Mouse (Mus musculus): ENCODE measurements around the gene Prrt3.

Prrt3 gene

GRCm38 (mm10) chr6:113501388-113502084, at the start of gene Prrt3:
Gene Prrt3, minus strand, starts transcription at chr6:113501931.
- peak; percentile 85 for DNase-seq

- no peak for DNase-seq
These were observed 42.3 kb upstream of the Prrt3 start for GRCm38 (mm10) chr6:113543906-113544481.

- no peak for DNase-seq
These were observed 39.9 kb upstream of the Prrt3 start for GRCm38 (mm10) chr6:113541610-113542009.

- DNase-seq, result no peak
These were observed 33.2 kb upstream of the Prrt3 start for GRCm38 (mm10) chr6:113534886-113535285.

GRCm38 (mm10) chr6:113531840-113532404, 30.2 kb upstream of the Prrt3 start:
- DNase-seq, result no peak

- DNase-seq, result peak; percentile 86
These were observed 29.5 kb upstream of the Prrt3 start, which contains the start of the genes Emc3 and Fancd2 for GRCm38 (mm10) chr6:113530932-113531839. Gene Emc3, minus strand, starts transcription at chr6:113531652. Gene Fancd2, plus strand, starts transcription at chr6:113531682.

GRCm38 (mm10) chr6:113523420-113523819, 21.7 kb upstream of the Prrt3 start:
- DNase-seq, result no peak

GRCm38 (mm10) chr6:113522310-113522709, 20.6 kb upstream of the Prrt3 start:
- DNase-seq, result no peak

- DNase-seq, result no peak
These were observed 15.8 kb upstream of the Prrt3 start for GRCm38 (mm10) chr6:113517434-113518080.

- DNase-seq, result no peak
These were observed 12.9 kb upstream of the Prrt3 start for GRCm38 (mm10) chr6:113514600-113514999.

- no peak for DNase-seq
These were observed 12.2 kb upstream of the Prrt3 start for GRCm38 (mm10) chr6:113513944-113514343.

- peak; percentile 87 for DNase-seq
These were observed 7.2 kb upstream of the Prrt3 start for GRCm38 (mm10) chr6:113508947-113509280.

- DNase-seq, result peak; percentile 54
These were observed 6.7 kb upstream of the Prrt3 start for GRCm38 (mm10) chr6:113508272-113508946.

GRCm38 (mm10) chr6:113507130-113507529, 5.4 kb upstream of the Prrt3 start:
- no peak for DNase-seq

- no peak for DNase-seq
These were observed 4.0 kb upstream of the Prrt3 start for GRCm38 (mm10) chr6:113505689-113506088.

GRCm38 (mm10) chr6:113502801-113503200, 1.1 kb upstream of the Prrt3 start:
- no peak for DNase-seq

- no peak for DNase-seq
These were observed 2.4 kb downstream of the Prrt3 start for GRCm38 (mm10) chr6:113499346-113499745.

GRCm38 (mm10) chr6:113495071-113495675, 6.6 kb downstream of the Prrt3 start:
- no peak for DNase-seq

GRCm38 (mm10) chr6:113494258-113494788, 7.4 kb downstream of the Prrt3 start:
- DNase-seq, result peak; percentile 56

- DNase-seq, result peak; percentile 25
These were observed 9.4 kb downstream of the Prrt3 start for GRCm38 (mm10) chr6:113492101-113492864.

- DNase-seq, result peak; percentile 51
These were observed 12.3 kb downstream of the Prrt3 start for GRCm38 (mm10) chr6:113489410-113489809.
